Mouse (Mus musculus): ENCODE measurements around the gene Jam3.

The Jam3 gene

DNA sequence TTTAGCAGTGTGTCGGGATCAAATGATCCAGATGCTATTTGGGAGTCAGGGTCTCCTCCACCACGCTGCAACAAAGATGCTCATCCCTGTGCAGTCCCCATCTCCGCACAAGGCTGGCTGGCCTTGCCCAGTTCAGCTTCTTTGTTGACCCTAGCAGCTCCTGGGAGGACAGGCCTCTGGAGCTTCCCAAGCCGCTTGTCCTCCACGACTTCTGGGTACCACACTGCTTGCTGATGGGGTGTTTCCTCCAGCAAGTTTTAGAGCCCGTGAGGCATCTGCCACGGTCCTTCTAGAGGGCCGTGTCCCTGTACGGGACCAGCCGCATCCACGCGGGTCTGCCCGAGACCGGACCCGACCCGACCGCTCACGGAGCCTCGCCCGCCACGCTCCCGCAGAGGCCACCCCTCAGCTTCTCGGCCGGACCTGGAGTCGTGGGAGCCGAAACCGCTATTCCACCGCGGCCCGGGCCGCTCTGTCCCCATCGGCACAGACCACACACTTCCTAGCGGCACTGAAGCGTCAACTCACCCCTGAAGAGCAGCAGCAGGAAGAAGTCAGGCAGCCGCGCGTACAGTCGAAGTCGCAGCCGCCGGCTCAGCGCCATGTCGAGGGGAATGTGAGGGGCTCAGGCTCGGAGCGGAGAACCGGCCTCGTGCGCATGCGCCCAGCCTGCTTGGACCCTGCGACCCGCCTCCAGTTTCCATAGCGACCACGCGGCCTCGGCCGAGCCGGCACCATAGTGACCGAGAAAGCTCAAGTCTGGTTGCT lies at the start of gene Jam3:
Jam3 (minus strand) TSS at position 659 of the 768 bp plus-strand sequence.
- in situ Hi-C loops (cut with MboI, MseI), result no loop called here

GRCm38 (mm10) chr9:27204201-27204600 lies 49.0 kb upstream of the Jam3 start:
- in situ Hi-C loops (cut with MboI, MseI), result no loop called here

- in situ Hi-C loops (cut with MboI, MseI), result no loop called here
These were observed 47.9 kb upstream of the Jam3 start for GRCm38 (mm10) chr9:27203134-27203533.

GRCm38 (mm10) chr9:27201472-27202219 lies 46.4 kb upstream of the Jam3 start:
- in situ Hi-C loops (cut with MboI, MseI), result no loop called here

DNA sequence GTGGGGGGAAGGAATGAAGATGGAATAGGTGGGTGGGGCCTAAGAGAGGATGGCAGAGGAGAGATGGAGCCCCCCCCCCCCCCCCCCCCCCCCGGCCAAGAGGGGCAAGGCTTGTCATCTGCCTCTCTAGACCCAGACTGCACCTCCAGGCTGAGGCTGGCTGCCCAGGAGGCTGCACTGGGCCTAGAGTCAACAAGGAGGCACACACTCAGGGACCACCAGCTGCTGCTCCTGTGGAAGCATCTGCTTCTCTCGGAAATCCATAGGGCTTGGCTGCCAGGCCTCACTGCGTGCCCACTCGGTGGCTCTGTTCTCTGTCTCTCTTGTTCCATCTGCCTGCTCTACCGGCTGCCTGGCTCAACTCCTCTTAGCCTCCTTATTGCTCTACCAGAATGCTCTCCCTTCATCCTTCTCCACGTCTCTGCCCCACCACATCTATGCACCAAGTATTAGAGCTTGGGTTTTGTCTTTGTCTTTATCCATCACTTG lies 38.4 kb upstream of the Jam3 start:
- in situ Hi-C loops (cut with MboI, MseI), result no loop called here

- in situ Hi-C loops (cut with MboI, MseI), result no loop called here
These were observed 37.8 kb upstream of the Jam3 start for GRCm38 (mm10) chr9:27192761-27193591.

DNA sequence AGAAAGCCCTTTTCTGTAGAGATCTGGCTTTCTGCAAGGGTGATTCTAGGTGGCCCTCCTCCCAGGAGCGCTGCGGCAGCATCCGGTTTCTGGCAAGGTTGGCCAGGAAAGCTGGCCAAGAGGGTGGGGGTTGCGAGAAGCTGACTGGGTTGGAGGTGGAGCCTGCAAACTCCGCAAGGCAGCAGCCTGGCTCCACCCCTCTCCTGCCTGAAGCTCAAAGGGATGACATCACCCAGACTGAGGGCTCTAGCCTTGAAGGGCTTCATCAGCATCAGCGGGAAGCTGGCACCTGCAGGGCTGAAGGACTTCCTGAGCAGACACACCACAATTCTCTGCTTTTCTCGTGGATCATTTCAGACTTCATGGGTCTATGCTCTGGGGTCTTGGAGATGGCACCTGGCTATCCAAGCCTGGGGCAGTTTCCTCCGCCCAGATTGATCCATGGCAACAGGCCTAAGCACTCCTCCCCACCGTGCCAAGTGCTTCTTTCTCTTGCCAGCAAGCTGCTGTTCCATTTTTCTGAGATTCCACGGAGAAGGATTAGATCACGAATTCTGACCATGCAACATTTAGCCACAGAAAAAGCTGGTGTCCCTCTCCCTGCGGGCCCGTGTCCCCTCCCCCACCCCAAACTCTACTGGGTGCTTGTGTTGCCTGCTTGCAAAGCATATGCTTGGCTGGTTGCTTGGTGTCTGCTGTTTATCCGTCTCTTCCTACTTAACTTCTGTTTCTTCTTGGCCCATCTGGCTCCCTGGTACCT lies 37.0 kb upstream of the Jam3 start:
- in situ Hi-C loops (cut with MboI, MseI), result no loop called here

DNA sequence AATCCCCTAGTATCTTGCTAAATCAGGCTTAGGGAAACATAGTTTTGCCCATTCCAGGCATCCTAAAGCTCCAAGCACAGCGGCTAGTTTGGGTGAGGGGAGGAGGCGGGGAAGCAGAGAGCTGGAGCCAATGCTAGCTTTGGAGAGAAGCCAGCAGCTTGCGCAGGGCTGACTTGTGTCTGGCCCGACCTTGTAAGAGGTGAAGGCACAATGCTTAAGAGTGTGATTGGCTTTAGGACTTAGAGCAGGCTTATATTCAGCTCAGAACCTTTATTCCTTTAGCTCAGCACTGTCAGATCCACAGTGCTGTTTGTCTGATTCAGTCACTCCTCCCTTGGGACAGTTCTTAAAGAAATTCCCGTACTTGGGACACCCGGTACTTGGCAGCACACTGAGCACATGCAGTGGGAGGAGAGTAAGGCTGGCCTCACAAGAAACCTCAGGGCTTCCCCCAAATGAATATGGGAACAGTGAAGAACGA lies 36.3 kb upstream of the Jam3 start:
- in situ Hi-C loops (cut with MboI, MseI), result no loop called here

- in situ Hi-C loops (cut with MboI, MseI), result no loop called here
These were observed 35.2 kb upstream of the Jam3 start for GRCm38 (mm10) chr9:27190461-27190860.

- in situ Hi-C loops (cut with MboI, MseI), result no loop called here
These were observed 34.1 kb upstream of the Jam3 start for GRCm38 (mm10) chr9:27189306-27189705.

DNA sequence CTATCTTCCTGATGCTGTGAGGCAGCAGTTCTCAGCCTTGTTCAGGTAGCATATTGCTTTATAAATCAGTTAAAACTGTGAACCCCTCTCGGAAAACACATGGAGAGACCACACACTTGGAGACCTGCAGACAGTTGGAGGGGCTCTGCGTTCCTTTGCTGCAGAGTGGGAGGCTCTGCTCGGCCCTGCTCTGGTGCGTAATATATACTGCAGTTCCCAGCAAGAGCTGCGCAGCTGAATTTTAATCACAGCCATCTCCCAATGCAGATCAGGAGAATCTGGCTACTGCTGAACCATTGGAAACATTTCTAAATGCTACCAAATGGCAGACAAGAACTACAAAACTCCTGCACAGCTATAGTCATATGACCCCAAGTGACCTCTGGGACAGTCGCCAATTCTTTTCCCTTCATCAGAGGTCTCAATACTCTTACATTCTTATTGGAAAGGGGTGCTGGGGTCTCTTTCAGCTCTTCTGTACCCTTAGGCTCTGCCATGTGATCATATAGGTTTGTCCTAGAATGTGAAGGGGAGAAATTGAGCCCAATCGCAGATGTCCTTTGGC lies 33.5 kb upstream of the Jam3 start:
- in situ Hi-C loops (cut with MboI, MseI), result no loop called here

GRCm38 (mm10) chr9:27185820-27186219 lies 30.6 kb upstream of the Jam3 start:
- in situ Hi-C loops (cut with MboI, MseI), result no loop called here

DNA sequence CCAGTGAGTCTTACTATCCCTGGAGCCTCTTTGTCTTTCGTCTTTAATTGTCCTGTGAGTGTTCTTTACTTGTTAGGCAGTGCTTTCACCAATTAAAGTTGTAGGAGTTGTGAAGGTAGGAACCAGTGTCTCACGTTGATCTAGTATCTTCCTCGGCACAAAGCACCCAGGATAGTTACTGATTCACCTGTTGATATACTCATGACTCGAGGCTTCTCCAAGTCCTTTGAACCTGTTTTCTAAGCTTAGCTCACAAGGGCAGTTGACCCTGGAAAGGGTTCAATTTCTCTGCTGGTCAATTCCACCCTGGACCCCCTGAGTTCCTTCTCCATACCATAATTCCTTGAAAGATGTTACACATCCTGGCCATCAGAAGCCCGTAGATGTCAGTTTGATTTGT lies 26.9 kb upstream of the Jam3 start:
- in situ Hi-C loops (cut with MboI, MseI), result no loop called here

DNA sequence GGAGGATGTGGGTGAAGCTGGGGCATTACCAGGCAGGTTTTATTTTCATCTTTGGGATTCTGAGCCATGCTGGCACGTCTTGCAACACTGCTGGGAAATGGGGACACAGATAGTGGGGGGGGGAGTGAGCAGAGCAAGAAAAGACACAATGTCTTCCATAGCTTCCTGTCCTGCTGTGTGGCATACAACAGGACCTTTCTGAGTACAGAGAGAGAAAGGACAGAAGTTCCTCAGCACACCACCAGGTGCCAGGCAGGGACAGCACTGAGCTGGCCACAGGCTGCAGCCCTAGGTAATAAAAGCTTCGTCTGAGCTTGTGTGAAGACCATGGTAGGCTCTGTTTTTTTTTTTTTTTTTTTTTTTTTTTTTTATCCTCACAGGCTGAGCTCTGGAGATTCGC lies 25.3 kb upstream of the Jam3 start:
- in situ Hi-C loops (cut with MboI, MseI), result no loop called here

DNA sequence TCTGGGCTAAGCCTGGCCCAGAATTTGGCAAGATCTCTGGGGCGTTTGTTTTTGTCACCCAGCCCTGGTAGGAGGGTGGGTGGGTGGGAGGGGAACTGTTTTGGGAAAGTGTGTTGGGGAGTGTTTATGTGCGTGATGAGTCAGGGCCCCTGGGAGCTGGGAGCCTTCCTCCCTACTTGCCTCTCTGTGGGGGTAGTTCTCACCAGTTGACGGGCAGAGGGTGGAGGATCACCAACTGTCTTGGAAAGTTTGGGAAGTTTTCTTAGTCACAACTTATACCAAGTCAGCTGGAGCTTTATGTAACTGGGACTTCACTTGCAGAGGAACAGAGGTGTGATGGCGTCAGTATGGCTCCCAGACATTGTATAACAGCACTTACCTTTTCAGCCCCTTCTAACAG lies 23.7 kb upstream of the Jam3 start:
- in situ Hi-C loops (cut with MboI, MseI), result loop anchor here in 1 of 2 experiments (10.0 kb wide), 1 partner anchor 1634 kb away; no protein-coding TSS in a partner anchor

- in situ Hi-C loops (cut with MboI, MseI), result loop anchor here in 1 of 2 experiments (10.0 kb wide), 1 partner anchor 1631 kb away; no protein-coding TSS in a partner anchor
These were observed 20.9 kb upstream of the Jam3 start for GRCm38 (mm10) chr9:27176154-27176553.

- in situ Hi-C loops (cut with MboI, MseI), result loop anchor here in 1 of 2 experiments (10.0 kb wide), 1 partner anchor 1631 kb away; no protein-coding TSS in a partner anchor
These were observed 20.5 kb upstream of the Jam3 start for GRCm38 (mm10) chr9:27175682-27176081.

GRCm38 (mm10) chr9:27175241-27175640 lies 20.0 kb upstream of the Jam3 start:
- in situ Hi-C loops (cut with MboI, MseI), result loop anchor here in 1 of 2 experiments (10.0 kb wide), 1 partner anchor 1630 kb away; no protein-coding TSS in a partner anchor

GRCm38 (mm10) chr9:27174079-27174478 lies 18.9 kb upstream of the Jam3 start:
- in situ Hi-C loops (cut with MboI, MseI), result loop anchor here in 1 of 2 experiments (10.0 kb wide), 1 partner anchor 1629 kb away; no protein-coding TSS in a partner anchor

DNA sequence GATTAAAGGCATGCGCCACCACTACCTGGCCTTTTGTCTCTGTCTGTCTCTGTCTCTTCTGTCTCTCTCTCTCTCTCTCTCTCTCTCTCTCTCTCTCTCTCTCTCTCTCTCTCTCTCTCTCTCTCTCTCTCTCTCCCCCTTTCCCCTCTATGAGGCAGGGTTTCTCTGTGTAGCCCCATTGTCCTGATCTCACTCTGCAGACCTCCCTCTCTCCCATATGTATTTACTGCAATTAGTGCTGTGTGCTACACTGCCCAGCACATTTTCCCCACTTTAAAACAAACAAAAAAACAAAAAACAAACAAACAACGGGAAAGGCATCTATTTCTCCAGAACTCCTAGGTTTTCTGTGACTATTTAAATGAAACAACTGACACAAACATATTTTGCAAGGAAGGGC lies 18.4 kb upstream of the Jam3 start:
- in situ Hi-C loops (cut with MboI, MseI), result loop anchor here in 1 of 2 experiments (10.0 kb wide), 1 partner anchor 1629 kb away; no protein-coding TSS in a partner anchor
